Mouse (Mus musculus) lung, embryonic 14.5 days (tissue): ENCODE measurements at regions not wholly inside any gene's neighbourhood (a gene's known extent, or its start where the extent isn't known, plus 50 kb on each side); places are given as distances from the start of the nearest gene placed in this dataset.

ENCODE experiments used
- ATAC-seq: fragments of 200-750 bp; cut with Nextera tagmentation; 2 replicates; pipeline ENCODE4 v1.8.0; 2017; ENCODE audit warnings: mild to moderate bottlenecking, moderate TSS enrichment, moderate library complexity; ENCODE audit not compliant: insufficient read depth
- DNase-seq: peaks from one replicate; pipeline ENCODE4 v3.0.0-alpha.2; 2015
- H3K27ac ChIP-seq: fragments of 300-500 bp; sonication (generic); 2 replicates; pipeline ENCODE4 v1.5.1; 2014; ENCODE audit warnings: low read depth, mild to moderate bottlenecking, moderate library complexity
- H3K27me3 ChIP-seq: fragments of 300-500 bp; sonication (generic); 2 replicates; pipeline ENCODE4 v1.6.1; 2014; ENCODE audit warnings: low read length, control low read depth; ENCODE audit not compliant: insufficient read depth
- H3K36me3 ChIP-seq: fragments of 300-500 bp; sonication (generic); 2 replicates; pipeline ENCODE4 v1.6.1; 2014; ENCODE audit warnings: control low read depth; ENCODE audit not compliant: insufficient read depth
- H3K4me1 ChIP-seq: fragments of 300-500 bp; sonication (generic); 2 replicates; pipeline ENCODE4 v1.6.1; 2014; ENCODE audit warnings: antibody characterized with exemption, control low read depth; ENCODE audit not compliant: insufficient read depth
- H3K4me2 ChIP-seq: fragments of 300-500 bp; sonication (generic); 2 replicates; pipeline ENCODE4 v1.6.1; 2014; ENCODE audit warnings: mild to moderate bottlenecking
- H3K4me3 ChIP-seq: fragments of 300-500 bp; sonication (generic); 2 replicates; pipeline ENCODE4 v1.5.1; 2014; ENCODE audit warnings: low read depth, low read length
- H3K9ac ChIP-seq: fragments of 300-500 bp; sonication (generic); 2 replicates; pipeline ENCODE4 v1.6.1; 2014
- H3K9me3 ChIP-seq: fragments of 300-500 bp; sonication (generic); 2 replicates; pipeline ENCODE4 v1.6.1; 2016; ENCODE audit warnings: low read depth, low read length, control low read depth
- CTCF ChIP-seq: IDR thresholded peaks from 2 replicates; pipeline ENCODE4 v1.5.1; 2016; ENCODE audit warnings: antibody characterized with exemption, low read depth
- WGBS: fragments of 180-500 bp; shearing (Covaris S2); extraction: QIAGEN DNeasy Blood & Tissue Kit; methylation state at CpG from one replicate; pipeline ENCODE4 v1.1.7; 2014; 5-methylcytosine and 5-hydroxymethylcytosine counted together

- Histone ChIP-seq H3K9ac (no peak overlapping the region), H3K27ac (no peak overlapping the region), H3K27me3 (no peaks in the 10 kb centered on the region), H3K36me3 (no peaks in the 10 kb centered on the region), H3K4me1 (no peaks in the 10 kb centered on the region), H3K9me3 (no peaks in the 10 kb centered on the region), H3K4me3 (no peak overlapping the region), H3K4me2 (no peak overlapping the region)
- no peak for TF ChIP-seq CTCF
- no peak for DNase-seq
- 66% methylated on average over 7 of the region's 7 CpGs for WGBS
- ATAC-seq, result no peak
Measured at GRCm38 (mm10) chr10:8583552-8584388, 65.1 kb upstream of the Ust start.

- DNase-seq, result no peak
- no peak overlapping the region for H3K27ac ChIP-seq
- no peak overlapping the region for H3K4me2 ChIP-seq
- H3K36me3 ChIP-seq, result no peaks in the 10 kb centered on the region
- WGBS, result 86% methylated on average over 2 of the region's 2 CpGs
- H3K4me3 ChIP-seq, result no peak overlapping the region
- no peak for TF ChIP-seq CTCF
- no peak for ATAC-seq
- no peaks in the 10 kb centered on the region for H3K9me3 ChIP-seq
- H3K4me1 ChIP-seq, result no peaks in the 10 kb centered on the region
- no peak overlapping the region for H3K9ac ChIP-seq
- H3K27me3 ChIP-seq, result no peaks in the 10 kb centered on the region
Measured at GRCm38 (mm10) chr10:8580298-8580697, 61.7 kb upstream of the Ust start.

- H3K27ac ChIP-seq, result no peak overlapping the region
- no peak for ATAC-seq
- H3K4me1 ChIP-seq, result no peaks in the 10 kb centered on the region
- no peak overlapping the region for H3K9ac ChIP-seq
- no peak for DNase-seq
- WGBS, result 80% methylated on average over 6 of the region's 6 CpGs
- H3K9me3 ChIP-seq, result no peaks in the 10 kb centered on the region
- no peak overlapping the region for H3K4me2 ChIP-seq
- no peak for TF ChIP-seq CTCF
- H3K4me3 ChIP-seq, result no peak overlapping the region
- H3K27me3 ChIP-seq, result no peaks in the 10 kb centered on the region
- no peaks in the 10 kb centered on the region for H3K36me3 ChIP-seq
Measured at GRCm38 (mm10) chr10:8577642-8578356, 59.2 kb upstream of the Ust start.
